Mouse (Mus musculus): ENCODE measurements around the gene Pnpla1.

The Pnpla1 gene

GRCm38 (mm10) chr17:28926866-28927635, 68.8 kb downstream of the Pnpla1 start:
- peak; percentile 70 for DNase-seq

GRCm38 (mm10) chr17:28928004-28928403, 69.8 kb downstream of the Pnpla1 start:
- DNase-seq, result no peak

- DNase-seq, result no peak
Observed at GRCm38 (mm10) chr17:28929369-28929768, 71.2 kb downstream of the Pnpla1 start.

DNA sequence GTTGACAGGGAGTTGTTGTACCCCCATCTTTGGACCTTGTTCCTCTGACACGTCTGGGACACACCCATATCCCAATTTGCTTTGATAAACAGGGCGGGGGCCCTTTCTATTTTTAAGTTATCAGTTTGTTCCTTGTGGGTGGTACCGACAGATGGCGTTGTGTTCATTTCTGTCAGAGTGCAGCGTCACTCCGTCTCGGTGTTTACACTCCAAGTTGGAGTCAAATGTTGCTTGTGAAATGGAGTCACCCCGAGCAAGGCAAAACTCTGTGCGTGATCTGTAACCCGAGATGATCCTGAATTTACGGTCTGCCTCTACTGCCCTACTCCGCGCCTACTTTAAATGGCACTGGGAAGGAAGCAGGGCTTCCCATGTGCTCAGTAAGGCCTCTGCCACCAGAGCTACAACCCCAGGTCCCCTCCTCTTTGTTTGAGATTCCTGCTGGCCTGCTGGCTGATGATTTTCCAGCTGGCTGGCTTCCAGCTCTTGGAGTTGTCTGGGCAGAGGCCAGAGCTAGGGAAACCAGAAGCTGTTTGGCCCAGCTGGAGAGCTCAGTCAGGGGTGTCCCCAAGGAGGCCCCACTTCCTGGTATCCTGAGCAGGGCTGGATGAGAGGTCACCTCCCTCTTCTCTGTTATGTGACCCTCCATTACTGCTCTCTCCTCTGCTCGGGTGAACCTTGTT, 72.3 kb downstream of the Pnpla1 start:
- no peak for DNase-seq

- no peak for DNase-seq
Observed at GRCm38 (mm10) chr17:28931436-28932211, 73.4 kb downstream of the Pnpla1 start.

- DNase-seq, result no peak
Observed at GRCm38 (mm10) chr17:28932274-28932673, 74.1 kb downstream of the Pnpla1 start.

DNA sequence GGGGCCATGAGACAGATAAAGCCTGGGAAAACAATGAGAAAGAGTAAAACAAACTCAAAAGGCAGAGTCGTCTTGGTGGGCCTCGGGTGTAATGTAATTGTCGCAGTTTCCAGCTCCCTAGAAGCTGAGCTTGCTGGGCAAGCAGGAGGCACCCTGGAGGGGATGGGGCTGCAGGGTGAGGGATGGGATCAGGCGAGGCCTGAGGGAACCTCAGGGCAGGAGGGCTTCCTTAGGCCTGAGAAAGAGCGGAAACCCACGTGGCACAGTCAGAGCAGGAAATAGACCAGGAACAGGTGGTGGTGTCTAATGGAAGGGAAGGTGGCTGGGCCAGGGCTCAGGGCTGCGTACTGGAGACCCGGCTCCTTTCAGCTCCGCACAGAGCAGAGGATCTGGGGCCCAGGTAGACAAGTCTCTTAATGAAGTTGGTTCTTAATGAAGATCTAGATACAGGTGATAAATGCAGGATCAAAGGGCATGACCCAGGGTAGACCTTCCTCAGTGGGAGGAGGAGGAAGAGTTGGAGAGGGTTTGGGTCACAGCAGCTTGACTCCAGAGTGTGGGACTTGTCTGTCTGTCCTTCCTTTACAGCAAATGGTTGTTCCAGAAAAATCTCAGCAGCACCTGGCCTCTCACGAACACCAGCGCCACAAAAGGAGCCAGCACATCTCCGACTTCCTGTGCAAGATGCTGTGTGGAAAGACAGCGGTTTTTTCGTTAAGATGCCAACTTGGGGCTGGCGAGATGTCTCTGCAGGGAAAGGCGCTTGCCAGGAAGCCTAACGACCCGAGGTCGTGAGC, 76.1 kb downstream of the Pnpla1 start:
- no peak for DNase-seq

- no peak for DNase-seq
Observed at GRCm38 (mm10) chr17:28936133-28936532, 77.9 kb downstream of the Pnpla1 start.

- DNase-seq, result peak; percentile 74
Observed at GRCm38 (mm10) chr17:28936622-28937345, 78.6 kb downstream of the Pnpla1 start.

Measured in thymus, postnatal 14 days (tissue).